Mouse (Mus musculus): ENCODE data around the gene Fbxl16. TPM values are rescaled to one million over a fixed set of nuclear protein-coding genes. Genes with fewer than 3 reads are reported as not detected.
A peak's percentile ranks its signal among the peaks of the same experiment; 100 is the strongest.

Gene Fbxl16
- total and polyA plus RNA-seq, 3 experiments, result not detected

DNA sequence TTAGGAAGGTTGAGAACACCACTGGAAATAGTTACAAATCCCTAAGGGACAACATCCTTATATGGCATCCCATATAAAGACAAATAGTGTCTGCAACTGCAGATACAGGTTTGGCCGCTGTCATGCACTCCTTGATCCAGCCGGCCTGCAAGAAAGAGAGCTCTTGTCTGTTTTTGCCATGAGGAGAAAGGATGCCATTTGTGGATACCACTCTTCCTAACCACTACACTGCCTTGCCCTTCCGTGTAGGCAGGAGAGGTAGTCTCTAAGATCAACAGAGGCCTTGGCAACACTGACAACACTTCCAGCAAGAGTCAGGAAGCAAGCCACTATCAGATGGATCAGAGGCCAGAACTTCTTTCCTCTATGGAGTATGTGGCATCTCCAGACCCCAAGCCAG lies 22.6 kb upstream of the Fbxl16 start, which contains the start of gene Ccdc78:
Gene Ccdc78 (plus strand): TSS at position 301 of the 400 bp plus-strand sequence.
- no peak for TF ChIP-seq CTCF (conservative IDR thresholded peaks at IDR 0.05 in 1 of 2, IDR thresholded peaks at IDR 0.05 in 1 of 2; ENCODE audit: low read depth in 2 of 2, low read length in 2 of 2)
- 0 out of 2 replicates have a peak, but pooled peaks cover 3% of the 10 kb centered on the region for H3K79me2 ChIP-seq (replicated peaks; ENCODE audit: control insufficient read depth, extremely low read depth, insufficient read depth, poor library complexity, severe bottlenecking)
- H3K36me3 ChIP-seq (replicated peaks in 1 of 2; ENCODE audit: control insufficient read depth in 1 of 2, insufficient read depth in 1 of 2, low read length in 1 of 2), result peaks cover 48 to 76% of the 10 kb centered on the region in 2 experiments
- peaks cover 7 to 25% of the 10 kb centered on the region in 2 experiments for H3K4me1 ChIP-seq (ENCODE audit: control insufficient read depth in 1 of 2, insufficient read depth in 2 of 2)
- H3K9me3 ChIP-seq (replicated peaks; ENCODE audit: low read length), result no peaks in the 10 kb centered on the region
- peak within 1 kb of the TSS; percentile 65 to 81 (median 73) for H3K4me3 ChIP-seq (replicated peaks in 1 of 3; ENCODE audit: low read depth in 2 of 3, low read length in 2 of 3, poor library complexity in 1 of 3)
- in situ Hi-C loops (cut with MboI; ENCODE audit: low pct_ligation_motif_present, low pct_unique_long_range_greater_than_20kb, low sequenced_read_pairs) (no loop called here), dilution Hi-C loops (cut with MboI; ENCODE audit: extremely low pct_ligation_motif_present, extremely low pct_unique_long_range_greater_than_20kb, low sequenced_read_pairs) (no loop called here)
- H3K4me2 ChIP-seq (ENCODE audit: insufficient read depth, low read depth, poor library complexity, severe bottlenecking), result peak within 1 kb of the TSS; percentile 52
- no peak within 1 kb of the TSS; the same call in 1 of the 2 replicates for H3K9ac ChIP-seq (ENCODE audit: insufficient read depth, low read depth)
- H3K27me3 ChIP-seq (replicated peaks), result no peaks in the 10 kb centered on the region
- no peak for DNase-seq (ENCODE audit: extremely low read depth)
- peak within 1 kb of the TSS; percentile 50; the same call in 1 of the 2 replicates for H3K27ac ChIP-seq (ENCODE audit: insufficient read depth, low read depth)

- no peak overlapping the region for H3K9ac ChIP-seq (ENCODE audit: insufficient read depth, low read depth)
- H3K27me3 ChIP-seq (replicated peaks), result no peaks in the 10 kb centered on the region
- H3K27ac ChIP-seq (ENCODE audit: insufficient read depth, low read depth), result no peak overlapping the region
- H3K4me1 ChIP-seq (ENCODE audit: control insufficient read depth in 1 of 2, insufficient read depth in 2 of 2), result peaks cover 7 to 27% of the 10 kb centered on the region in 2 experiments
- peaks cover 41 to 70% of the 10 kb centered on the region in 2 experiments for H3K36me3 ChIP-seq (replicated peaks in 1 of 2; ENCODE audit: control insufficient read depth in 1 of 2, insufficient read depth in 1 of 2, low read length in 1 of 2)
- no peak overlapping the region for H3K4me3 ChIP-seq (replicated peaks in 1 of 3; ENCODE audit: low read depth in 2 of 3, low read length in 2 of 3, poor library complexity in 1 of 3)
- in situ Hi-C loops (cut with MboI; ENCODE audit: low pct_ligation_motif_present, low pct_unique_long_range_greater_than_20kb, low sequenced_read_pairs) (no loop called here), dilution Hi-C loops (cut with MboI; ENCODE audit: extremely low pct_ligation_motif_present, extremely low pct_unique_long_range_greater_than_20kb, low sequenced_read_pairs) (no loop called here)
- H3K9me3 ChIP-seq (replicated peaks; ENCODE audit: low read length), result no peaks in the 10 kb centered on the region
- no peak overlapping the region for H3K4me2 ChIP-seq (ENCODE audit: insufficient read depth, low read depth, poor library complexity, severe bottlenecking)
- no peak for DNase-seq (ENCODE audit: extremely low read depth)
- TF ChIP-seq POLR2A (IDR thresholded peaks at IDR 0.05; ENCODE audit: low read depth, low read length) (no peak), MAZ (IDR thresholded peaks at IDR 0.05; ENCODE audit: low read depth, low read length) (no peak), POLR2AphosphoS2 (IDR thresholded peaks at IDR 0.05; ENCODE audit: low read depth, low read length) (no peak), CHD1 (IDR thresholded peaks at IDR 0.05; ENCODE audit: low read depth, low read length) (no peak), MEF2A (IDR thresholded peaks at IDR 0.05; ENCODE audit: borderline replicate concordance, low read depth, low read length) (no peak), GABPA (IDR thresholded peaks at IDR 0.05; ENCODE audit: insufficient replicate concordance, low read depth, low read length) (no peak), UBTF (IDR thresholded peaks at IDR 0.05; ENCODE audit: low read depth, low read length) (no peak), ELF1 (IDR thresholded peaks at IDR 0.05; ENCODE audit: low read depth, low read length) (no peak), BHLHE40 (IDR thresholded peaks at IDR 0.05; ENCODE audit: low read depth, low read length) (no peak), IRF4 (IDR thresholded peaks at IDR 0.05; ENCODE audit: low read depth, low read length) (no peak), MAFK (IDR thresholded peaks at IDR 0.05; ENCODE audit: insufficient replicate concordance, low read length) (no peak), CTCF (conservative IDR thresholded peaks at IDR 0.05 in 1 of 2, IDR thresholded peaks at IDR 0.05 in 1 of 2; ENCODE audit: low read depth in 2 of 2, low read length in 2 of 2) (no peak), JUN (IDR thresholded peaks at IDR 0.05; ENCODE audit: insufficient read depth, low read depth, low read length) (no peak), SMC3 (IDR thresholded peaks at IDR 0.05; ENCODE audit: low read depth, low read length) (no peak), HCFC1 (IDR thresholded peaks at IDR 0.05; ENCODE audit: low read depth, low read length) (no peak), MAX (IDR thresholded peaks at IDR 0.05; ENCODE audit: low read length) (no peak), MYC (IDR thresholded peaks at IDR 0.05; ENCODE audit: low read depth, low read length) (no peak)
- 0 out of 2 replicates have a peak, but pooled peaks cover 3% of the 10 kb centered on the region for H3K79me2 ChIP-seq (replicated peaks; ENCODE audit: control insufficient read depth, extremely low read depth, insufficient read depth, poor library complexity, severe bottlenecking)
Measured at GRCm38 (mm10) chr17:25786781-25787504, 21.9 kb upstream of the Fbxl16 start.

Data from CH12.LX (cell line).